Mouse (Mus musculus) liver, postnatal 0 days (tissue): ENCODE results near the gene Itga3.

Experiments used
- CTCF ChIP-seq: sonication (generic); IDR thresholded peaks from 2 replicates; pipeline ENCODE4 v1.5.1; 2016; ENCODE audit warnings: antibody characterized with exemption, low read depth
- EP300 ChIP-seq: IDR thresholded peaks from 2 replicates; pipeline ENCODE4 v1.6.1; 2016; ENCODE audit warnings: antibody characterized with exemption, low read depth, mild to moderate bottlenecking

DNA sequence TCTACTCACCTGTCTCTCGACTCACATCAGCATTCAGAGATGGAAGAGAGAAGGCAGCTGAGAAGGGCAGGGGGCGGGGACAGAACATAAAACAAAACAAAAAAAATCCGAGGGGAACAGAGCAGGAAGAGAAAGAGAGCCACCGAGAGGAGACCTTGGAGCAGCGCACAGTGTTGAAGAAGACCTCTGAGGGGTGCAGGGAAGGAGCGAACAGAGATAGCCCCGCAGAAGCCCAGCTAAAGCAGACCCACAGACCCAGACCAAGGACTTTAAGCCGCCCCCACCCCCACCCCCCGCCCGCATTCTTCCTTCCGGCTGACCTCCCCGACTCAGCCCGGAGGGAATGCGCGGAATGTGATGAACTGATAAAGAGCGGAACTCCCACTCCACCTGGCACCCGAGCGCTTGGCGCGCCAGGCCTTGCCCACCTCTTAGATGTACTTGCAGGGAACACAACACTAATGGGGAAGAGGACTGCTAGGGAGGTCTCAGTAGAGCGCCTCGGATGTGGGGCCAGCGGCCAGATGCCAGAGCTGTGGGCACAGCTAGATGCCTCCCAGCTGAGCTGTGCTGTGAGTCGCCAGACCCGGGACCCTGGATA lies 28.8 kb upstream of the Itga3 start:
- no peak for TF ChIP-seq CTCF
- no peak for TF ChIP-seq EP300
